Mouse (Mus musculus) E14TG2a.4 (cell line): Measurements from ENCODE around the gene Prrxl1.

Experiments
- H3K27me3 ChIP-seq: 2 replicates; pipeline ENCODE4 v1.6.1; 2014; ENCODE audit warnings: low read length, control low read depth; ENCODE audit not compliant: insufficient read depth
- H3K36me3 ChIP-seq: 2 replicates; pipeline ENCODE4 v1.6.1; 2014; ENCODE audit warnings: low read length, control low read depth; ENCODE audit not compliant: insufficient read depth
- H3K4me1 ChIP-seq: replicated peaks from 2 replicates; pipeline ENCODE4 v1.6.1; 2014; ENCODE audit warnings: low read depth, low read length, control low read depth
- H3K4me3 ChIP-seq: replicated peaks from 2 replicates; pipeline ENCODE4 v1.5.1; 2014; ENCODE audit warnings: mild to moderate bottlenecking, low read length
- H3K9me3 ChIP-seq: 2 replicates; pipeline ENCODE4 v1.6.1; 2014; ENCODE audit warnings: low read length, control low read depth
- CTCF ChIP-seq: conservative IDR thresholded peaks from 2 replicates; pipeline ENCODE4 v1.5.1; 2014; ENCODE audit warnings: low read length
- NANOG ChIP-seq: IDR thresholded peaks from 2 replicates; pipeline ENCODE4 v1.6.1; 2014; ENCODE audit warnings: borderline replicate concordance, low read length, mixed read lengths
- POU5F1 ChIP-seq: IDR thresholded peaks from 2 replicates; pipeline ENCODE4 v1.6.1; 2014; ENCODE audit warnings: low read length, borderline replicate concordance

Prrxl1 gene

DNA sequence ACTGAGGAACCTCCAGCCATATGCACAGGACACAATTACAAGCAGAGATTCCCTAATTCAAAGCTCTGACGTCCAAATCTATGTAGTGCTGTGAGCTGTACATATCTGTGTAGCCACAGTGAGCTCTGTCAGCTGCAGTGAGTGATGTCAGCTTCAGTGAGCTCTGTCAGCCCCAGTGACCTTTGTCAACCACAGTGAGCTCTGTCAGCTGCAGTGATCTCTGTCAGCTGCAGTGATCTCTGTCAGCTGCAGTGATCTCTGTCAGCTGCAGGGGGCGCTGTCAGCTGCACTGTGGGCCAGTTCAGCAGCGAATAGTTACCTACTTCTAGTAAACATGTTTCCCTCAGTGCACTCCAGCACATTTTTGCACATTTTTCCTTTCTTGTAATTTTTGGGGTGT is 10.2 kb downstream of the Prrxl1 start:
- Histone ChIP-seq H3K27me3 (peaks cover 10% of the 10 kb centered on the region; the same call in 1 of the 2 replicates), H3K4me1 (no peaks in the 10 kb centered on the region), H3K36me3 (no peaks in the 10 kb centered on the region), H3K4me3 (no peak overlapping the region), H3K9me3 (no peaks in the 10 kb centered on the region)
- TF ChIP-seq CTCF, result peak; percentile 74
- no peak for TF ChIP-seq NANOG

DNA sequence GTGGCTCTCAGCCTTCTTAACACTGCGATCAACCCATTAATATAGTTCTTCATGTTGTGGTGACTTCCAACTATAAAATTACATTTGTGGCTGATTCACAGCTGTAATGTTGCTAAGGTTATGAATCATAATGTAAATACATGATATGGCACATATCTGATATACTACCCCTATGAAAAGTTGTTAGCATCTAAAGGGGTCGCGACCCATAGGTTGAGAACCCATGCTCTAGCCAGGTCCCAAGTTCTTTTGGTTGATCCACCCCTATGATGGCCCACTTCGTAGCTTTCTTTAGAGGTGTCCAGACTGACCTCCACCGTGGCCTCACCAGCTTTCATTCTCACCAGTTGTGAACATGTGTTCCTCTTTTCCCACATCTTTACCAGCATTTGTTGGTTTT is 18.0 kb downstream of the Prrxl1 start:
- Histone ChIP-seq H3K4me1 (no peaks in the 10 kb centered on the region), H3K9me3 (no peaks in the 10 kb centered on the region), H3K27me3 (peaks cover 4% of the 10 kb centered on the region; the same call in 1 of the 2 replicates), H3K36me3 (no peaks in the 10 kb centered on the region), H3K4me3 (no peak overlapping the region)
- no peak for TF ChIP-seq CTCF
- no peak for TF ChIP-seq NANOG
- TF ChIP-seq POU5F1, result no peak

DNA sequence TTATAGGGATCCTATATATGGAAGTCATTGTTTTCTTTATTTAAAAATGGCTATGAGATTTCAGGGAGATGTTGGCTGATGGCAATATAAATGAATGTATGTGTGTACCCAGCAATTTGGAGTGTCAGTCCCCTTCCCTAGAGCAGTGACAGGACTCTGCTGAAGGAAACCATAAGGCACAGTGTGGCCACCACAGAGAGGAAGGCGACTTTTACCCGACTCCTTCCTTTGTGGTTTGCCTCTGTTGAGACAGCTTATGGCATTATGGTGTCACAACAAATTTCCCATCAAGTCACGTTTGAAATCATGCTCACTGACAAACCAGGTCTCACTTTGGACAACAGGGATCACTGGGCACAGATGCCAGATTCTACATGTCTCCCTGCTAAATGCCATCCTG is 25.0 kb downstream of the Prrxl1 start:
- H3K4me1 ChIP-seq, result peaks cover 4% of the 10 kb centered on the region; the same call in 1 of the 2 replicates
- H3K4me3 ChIP-seq, result no peak overlapping the region
- peaks cover 6% of the 10 kb centered on the region; the same call in 1 of the 2 replicates for H3K27me3 ChIP-seq
- H3K36me3 ChIP-seq, result no peaks in the 10 kb centered on the region
- H3K9me3 ChIP-seq, result no peaks in the 10 kb centered on the region
- no peak for TF ChIP-seq CTCF
- no peak for TF ChIP-seq POU5F1
- TF ChIP-seq NANOG, result no peak

DNA sequence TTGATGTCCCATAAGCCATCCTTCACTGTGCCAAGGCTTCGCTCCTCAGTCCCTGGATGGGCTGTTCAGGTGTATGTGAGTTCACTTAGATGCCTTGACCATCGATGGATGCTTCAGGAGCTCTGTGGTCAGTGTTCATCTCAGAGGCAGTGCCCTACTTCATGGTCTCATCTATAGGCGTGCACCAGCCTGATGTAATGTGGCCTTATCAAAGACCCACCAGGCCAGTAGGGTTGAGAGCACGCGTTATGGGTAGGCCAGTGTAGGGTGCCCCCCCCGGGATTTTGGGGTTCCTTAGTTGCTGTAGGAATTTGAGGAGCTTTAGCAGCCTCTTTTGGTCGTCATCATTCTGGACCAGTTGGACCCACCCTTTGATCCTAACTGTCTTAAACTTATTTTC is 25.6 kb downstream of the Prrxl1 start:
- no peak overlapping the region for H3K4me3 ChIP-seq
- no peaks in the 10 kb centered on the region for H3K36me3 ChIP-seq
- H3K27me3 ChIP-seq, result peaks cover 7% of the 10 kb centered on the region; the same call in 1 of the 2 replicates
- H3K4me1 ChIP-seq, result peaks cover 4% of the 10 kb centered on the region; the same call in 1 of the 2 replicates
- no peaks in the 10 kb centered on the region for H3K9me3 ChIP-seq
- TF ChIP-seq POU5F1 (no peak), NANOG (no peak), CTCF (no peak)

DNA sequence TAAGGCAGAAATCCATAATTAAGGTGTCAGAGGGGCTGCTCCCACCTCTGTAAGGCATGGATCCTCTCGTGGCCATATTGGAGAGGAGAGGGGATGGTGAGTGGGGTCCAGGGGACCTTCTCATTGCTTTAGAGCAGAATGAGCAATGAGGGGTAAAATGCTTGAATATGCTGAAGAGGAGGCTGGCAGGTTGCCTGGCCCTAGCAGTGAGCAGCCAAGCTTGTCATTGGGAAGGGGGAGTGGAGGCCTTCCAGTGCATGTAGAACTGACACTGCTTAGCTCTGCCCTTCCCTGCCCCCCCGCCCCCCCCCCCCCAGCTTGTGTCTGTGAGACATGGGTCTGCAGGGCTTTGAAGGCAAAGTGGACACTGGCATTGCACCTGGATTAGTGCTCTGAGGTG is 28.1 kb downstream of the Prrxl1 start:
- Histone ChIP-seq H3K9me3 (no peaks in the 10 kb centered on the region), H3K27me3 (peaks cover 7% of the 10 kb centered on the region; the same call in 1 of the 2 replicates), H3K36me3 (no peaks in the 10 kb centered on the region), H3K4me3 (no peak overlapping the region), H3K4me1 (peaks cover 4% of the 10 kb centered on the region; the same call in 1 of the 2 replicates)
- TF ChIP-seq CTCF (no peak), POU5F1 (no peak), NANOG (no peak)

DNA sequence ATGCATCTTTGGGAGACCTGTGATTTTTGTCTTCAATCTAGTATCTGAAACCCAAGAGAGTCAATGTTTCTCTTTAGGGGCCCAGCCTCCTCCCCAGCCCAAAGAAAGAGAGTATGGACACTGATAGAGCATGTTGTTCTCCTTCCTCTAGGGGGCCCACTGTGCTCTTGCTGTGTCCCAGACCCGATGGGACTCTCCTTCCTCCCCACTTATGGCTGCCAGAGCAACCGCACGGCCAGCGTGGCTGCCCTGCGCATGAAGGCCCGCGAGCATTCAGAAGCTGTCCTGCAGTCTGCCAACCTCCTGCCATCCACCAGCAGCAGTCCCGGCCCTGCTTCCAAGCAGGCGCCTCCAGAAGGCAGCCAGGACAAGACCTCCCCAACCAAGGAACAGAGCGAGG is 29.4 kb downstream of the Prrxl1 start:
- Histone ChIP-seq H3K4me3 (peak overlapping the region; percentile 72), H3K4me1 (peaks cover 4% of the 10 kb centered on the region; the same call in 1 of the 2 replicates), H3K27me3 (peaks cover 7% of the 10 kb centered on the region; the same call in 1 of the 2 replicates), H3K9me3 (no peaks in the 10 kb centered on the region), H3K36me3 (no peaks in the 10 kb centered on the region)
- TF ChIP-seq CTCF (peak; percentile 36), NANOG (no peak)

DNA sequence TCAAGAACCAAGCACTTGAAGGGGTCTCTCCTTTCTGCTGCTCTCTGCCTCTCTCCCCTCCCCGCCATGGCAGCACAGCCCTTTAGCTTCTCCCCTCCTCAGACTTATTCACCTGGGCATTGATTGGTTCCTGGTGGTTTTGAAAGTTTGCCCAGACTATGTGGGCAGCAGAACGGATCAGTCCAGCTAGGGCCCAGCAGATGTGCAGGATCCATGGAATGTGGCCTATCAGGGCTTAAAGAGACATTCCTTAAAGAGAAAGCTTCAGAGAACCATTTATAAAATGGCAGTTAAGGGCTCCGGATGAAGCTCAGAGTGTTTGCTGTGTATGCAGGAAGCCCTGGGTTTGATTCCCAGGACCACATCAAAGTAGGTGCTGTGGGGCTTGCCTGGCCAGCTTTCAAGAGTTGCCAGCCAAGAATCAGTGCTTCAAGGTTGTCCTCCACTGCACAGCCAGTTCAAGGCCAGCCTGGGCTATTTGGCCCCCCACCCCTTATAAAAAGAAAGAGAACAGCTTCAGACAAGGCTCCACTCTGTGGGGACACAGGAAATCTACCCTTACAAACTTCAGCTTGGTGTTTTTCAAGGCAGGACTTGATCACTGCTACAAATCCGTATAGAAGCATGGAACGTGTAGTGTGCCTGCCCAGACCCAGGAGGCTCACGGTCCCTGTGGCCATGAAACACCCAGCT is 33.8 kb downstream of the Prrxl1 start:
- H3K36me3 ChIP-seq, result no peaks in the 10 kb centered on the region
- H3K4me3 ChIP-seq, result no peak overlapping the region
- H3K4me1 ChIP-seq, result peaks cover 17% of the 10 kb centered on the region
- TF ChIP-seq CTCF (no peak), POU5F1 (no peak), NANOG (no peak)
- peaks cover 14% of the 10 kb centered on the region for H3K9me3 ChIP-seq
- 0 out of 2 replicates have a peak, but pooled peaks cover 7% of the 10 kb centered on the region for H3K27me3 ChIP-seq

DNA sequence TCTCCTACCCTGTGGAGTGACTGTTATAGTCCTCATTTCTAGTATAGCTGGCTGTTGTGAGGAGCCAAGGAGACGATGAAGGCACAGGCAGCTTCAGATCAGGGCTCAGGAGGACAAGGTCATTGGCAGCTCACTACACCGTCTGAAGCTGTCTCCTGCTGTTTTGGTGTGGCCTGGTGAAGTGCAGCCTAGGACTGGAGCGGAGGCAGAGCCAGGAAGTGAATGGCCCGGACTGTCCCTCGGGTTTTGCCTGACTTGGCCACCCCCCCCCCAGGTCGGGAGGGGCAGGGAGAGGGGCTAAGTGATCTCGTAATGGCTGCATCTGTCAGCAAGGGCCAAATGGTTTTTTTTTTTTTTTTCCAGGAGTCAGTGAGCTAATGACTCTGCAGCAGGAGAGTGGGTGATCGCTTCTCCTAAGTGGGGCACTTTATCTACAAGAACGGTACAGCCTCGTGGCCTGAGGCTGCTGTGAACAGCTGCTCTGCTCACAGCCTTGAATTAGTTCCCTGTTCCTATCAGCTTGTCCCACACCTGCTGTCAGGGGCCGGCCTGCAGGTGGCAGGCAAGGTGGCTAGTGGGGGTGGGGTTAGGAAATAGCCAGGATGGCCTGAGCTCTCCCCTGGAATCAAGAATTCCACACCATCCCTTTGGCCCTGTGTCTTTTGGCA is 34.9 kb downstream of the Prrxl1 start:
- Histone ChIP-seq H3K36me3 (no peaks in the 10 kb centered on the region), H3K4me1 (peaks cover 13% of the 10 kb centered on the region), H3K9me3 (peaks cover 23% of the 10 kb centered on the region), H3K4me3 (no peak overlapping the region), H3K27me3 (0 out of 2 replicates have a peak, but pooled peaks cover 2% of the 10 kb centered on the region)
- no peak for TF ChIP-seq POU5F1
- no peak for TF ChIP-seq NANOG
- TF ChIP-seq CTCF, result no peak

DNA sequence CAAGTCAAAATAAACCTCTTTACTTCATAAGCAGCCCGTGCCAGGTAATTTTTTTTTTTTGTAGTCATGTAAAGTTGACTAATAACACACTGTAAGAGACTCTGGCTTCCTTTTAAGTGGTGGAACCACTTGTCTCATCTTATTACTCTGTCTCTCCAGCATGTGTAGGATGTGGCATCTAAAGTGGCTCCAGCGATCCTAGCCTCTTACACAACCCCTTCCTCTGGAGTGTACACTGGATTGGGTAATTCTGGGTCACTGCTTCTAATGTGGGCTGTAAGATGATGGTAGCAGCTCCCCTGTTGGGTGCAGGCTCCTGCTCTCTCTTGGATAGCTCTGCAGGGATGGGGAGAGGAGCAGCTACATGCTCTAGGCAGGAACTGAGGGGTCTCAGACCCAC is 39.3 kb downstream of the Prrxl1 start:
- TF ChIP-seq NANOG (no peak), POU5F1 (no peak), CTCF (no peak)
- Histone ChIP-seq H3K9me3 (peaks cover 23% of the 10 kb centered on the region), H3K4me3 (no peak overlapping the region), H3K36me3 (no peaks in the 10 kb centered on the region), H3K4me1 (peaks cover 13% of the 10 kb centered on the region), H3K27me3 (peaks cover 5% of the 10 kb centered on the region; the same call in 1 of the 2 replicates)
